Mouse (Mus musculus) adrenal gland (tissue): ENCODE measurements around the gene Gm10322.

Experiments used
- intact Hi-C: fragments of 180-260 bp; cut with DNase I; formaldehyde crosslinking; loops from one replicate; pipeline ENCODE4 v1.15.1; 2025

Gene Gm10322

GRCm38 (mm10) chr10:59645153-59645552 lies 29.3 kb downstream of the Gm10322 start:
- intact Hi-C loops: no loop called here

DNA sequence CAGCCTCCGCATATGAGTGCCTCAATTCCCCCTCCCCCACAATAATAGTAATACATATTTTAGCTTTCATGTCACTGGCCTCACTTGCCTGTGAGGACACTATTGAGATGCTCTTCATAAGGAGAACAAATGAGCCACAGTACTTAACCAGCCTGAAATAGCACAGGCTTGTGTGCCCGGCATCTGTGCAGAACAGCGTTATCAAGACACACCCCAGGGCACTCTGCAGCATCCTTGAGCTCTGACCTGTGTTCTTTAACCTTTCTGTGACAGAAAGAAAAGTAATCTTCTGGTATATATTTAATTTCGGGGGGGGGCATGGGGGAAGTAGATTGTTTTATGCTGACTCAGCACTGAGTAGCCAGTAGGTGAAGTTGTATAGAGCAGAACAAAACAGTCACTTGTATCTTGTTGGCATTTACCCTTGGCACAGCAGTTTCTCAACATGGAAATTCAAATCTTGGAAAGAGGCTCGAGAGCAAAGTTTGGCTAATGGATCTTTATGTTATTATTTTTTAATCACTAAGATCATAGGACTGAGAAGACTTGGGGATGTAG lies 31.0 kb downstream of the Gm10322 start:
- intact Hi-C loops: no loop called here

GRCm38 (mm10) chr10:59656799-59657198 lies 40.9 kb downstream of the Gm10322 start:
- intact Hi-C loops: no loop called here

DNA sequence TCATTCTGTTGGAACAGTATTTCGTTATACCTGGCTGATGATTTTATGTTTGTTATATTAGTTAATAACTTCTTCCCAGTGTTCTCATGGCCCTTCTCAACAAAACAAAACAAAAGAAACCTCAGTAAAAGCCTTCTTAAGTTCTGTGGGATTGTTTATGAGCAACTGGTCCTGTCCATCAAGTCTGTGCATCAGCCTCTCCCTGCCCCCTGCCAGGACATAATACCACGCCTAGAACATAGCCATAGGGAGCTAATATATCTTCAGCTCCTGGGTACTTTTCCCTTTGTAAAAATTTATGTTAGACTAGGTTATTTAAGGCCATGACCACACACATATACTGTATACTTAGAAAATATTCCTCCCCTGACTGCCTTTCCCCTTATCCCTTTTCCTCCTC lies 48.9 kb downstream of the Gm10322 start:
- intact Hi-C loops: no loop called here

DNA sequence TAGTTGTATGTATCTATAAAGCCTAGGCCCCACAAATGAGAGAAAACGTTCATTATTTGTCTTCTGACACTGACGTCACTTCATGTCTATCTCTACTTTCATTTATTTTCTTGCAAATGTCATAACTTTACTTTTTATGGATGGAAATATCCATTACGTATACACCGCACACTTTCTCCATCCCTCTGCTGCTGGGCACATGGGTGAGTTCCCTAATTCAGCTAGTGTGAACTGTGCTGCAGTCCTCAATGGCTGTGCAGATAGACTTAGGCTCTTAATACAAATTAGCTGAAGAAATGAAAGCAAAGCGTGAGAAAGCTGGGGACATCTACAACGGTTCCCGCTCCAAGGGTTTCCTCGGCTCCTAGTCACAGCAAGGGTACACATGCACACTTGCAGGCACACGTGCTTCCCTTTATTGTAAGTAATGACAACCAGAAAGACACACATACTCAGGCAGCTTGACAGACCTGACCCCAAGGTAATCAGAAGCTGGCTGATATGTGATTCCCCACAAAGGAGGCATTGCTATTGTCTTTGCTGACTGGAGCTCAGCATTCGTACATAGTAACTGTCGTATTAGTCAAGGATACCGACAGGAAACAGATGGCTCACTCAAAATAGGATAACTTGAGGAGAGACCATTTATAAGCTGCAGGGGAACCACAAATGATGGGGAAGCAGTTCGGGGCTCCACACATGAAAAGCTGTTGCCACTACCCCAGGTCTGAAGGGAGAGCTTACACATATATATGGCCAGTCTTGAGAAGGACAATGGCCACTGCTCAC lies 49.8 kb downstream of the Gm10322 start:
- intact Hi-C loops: no loop called here
